Mouse (Mus musculus): ENCODE data around the gene Ttc39b. TPM values are rescaled to one million over a fixed set of nuclear protein-coding genes. Genes with fewer than 3 reads are reported as not detected.
"Not testable (repeated sequence)": the region's sequence is repeated elsewhere in the genome, so short reads cannot be mapped to it uniquely, and the experiment has no call there.

Ttc39b gene
- total RNA-seq, 2 experiments from 2014 or later, result 26.1 to 28.9 TPM

GRCm38 (mm10) chr4:83279236-83279635 lies 44.8 kb downstream of the Ttc39b start:
- DNase-seq (ENCODE audit: low spot score in 2 of 2), result no peak

- no peak for DNase-seq (ENCODE audit: low spot score in 2 of 2)
Measured at GRCm38 (mm10) chr4:83274241-83274640, 49.8 kb downstream of the Ttc39b start.

DNA sequence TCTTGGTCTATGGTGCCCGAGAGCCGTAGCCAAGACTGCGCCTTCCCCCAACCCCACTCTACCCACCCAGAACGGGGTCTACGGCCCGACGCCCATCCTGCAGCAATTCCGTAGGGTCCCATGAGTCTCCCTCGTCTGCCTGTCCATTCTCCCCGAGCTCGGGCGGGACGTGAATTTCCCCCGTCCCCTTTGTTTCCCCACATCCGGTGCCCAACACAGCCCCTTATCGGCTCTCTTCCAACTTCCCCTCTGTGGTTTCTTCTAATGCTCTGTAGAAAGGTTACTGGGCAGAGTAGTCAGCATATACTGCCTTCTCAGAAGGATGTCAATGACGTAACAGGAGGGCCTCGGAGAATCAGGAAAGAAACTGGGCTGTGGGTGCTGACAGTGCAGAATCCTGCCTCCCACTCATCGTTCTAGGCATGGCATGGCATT lies 50.4 kb downstream of the Ttc39b start:
- DNase-seq (ENCODE audit: low spot score in 2 of 2), result no peak

DNA sequence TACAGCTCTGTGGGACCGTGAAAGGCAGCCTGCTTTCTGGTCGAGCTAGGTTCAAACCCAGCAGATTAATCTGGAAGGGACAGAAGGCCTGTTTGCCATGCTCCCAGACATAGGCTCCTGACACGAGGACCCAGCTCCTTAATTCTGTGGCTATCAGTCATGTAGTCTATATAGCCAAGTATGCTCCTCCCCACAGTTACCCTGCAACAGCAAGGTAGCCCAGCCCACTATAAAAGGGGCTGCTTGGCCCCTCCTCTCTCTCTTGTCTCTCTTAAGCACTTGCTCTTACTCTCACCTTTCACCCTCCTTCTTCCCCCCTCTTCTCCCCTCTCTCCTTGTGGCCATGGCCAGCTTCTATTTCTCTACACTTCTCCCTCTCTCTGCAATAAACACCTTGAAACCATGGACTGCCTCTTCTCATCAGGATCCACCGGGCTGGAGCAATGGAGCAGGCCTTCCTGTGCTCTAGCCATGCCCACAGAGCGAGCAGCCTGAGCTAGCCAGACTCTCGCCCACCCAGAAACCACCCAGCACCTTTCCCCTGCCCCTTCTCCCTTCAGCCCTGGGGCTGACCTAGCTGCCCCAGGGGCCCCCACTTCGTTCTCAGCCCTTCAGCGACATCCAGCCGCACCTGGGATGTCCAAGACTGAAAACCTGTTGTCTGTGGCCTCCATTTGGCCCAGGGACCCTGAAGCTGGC lies 51.0 kb downstream of the Ttc39b start:
- DNase-seq (ENCODE audit: low spot score in 2 of 2), result no peak

GRCm38 (mm10) chr4:83270481-83270880 lies 53.6 kb downstream of the Ttc39b start:
- no peak for DNase-seq (ENCODE audit: low spot score in 2 of 2)

DNA sequence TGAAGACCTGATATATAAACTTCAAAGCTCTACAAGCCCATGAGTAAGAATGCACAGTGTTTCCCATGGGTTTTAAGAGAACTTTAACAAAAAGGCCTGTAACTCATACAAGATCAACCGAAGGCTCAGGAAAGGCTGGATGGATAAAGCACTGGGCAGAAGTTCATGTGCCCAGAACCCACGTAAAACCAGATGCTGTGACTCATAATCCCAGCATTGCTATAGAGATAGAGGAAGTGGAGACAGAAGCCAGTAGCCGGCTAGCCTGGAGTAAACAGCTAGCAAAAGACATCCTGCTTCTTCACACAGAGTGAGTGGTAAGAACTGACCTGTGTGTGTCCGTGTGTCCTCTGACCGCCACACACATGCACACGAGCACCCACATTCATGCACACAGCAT lies 54.4 kb downstream of the Ttc39b start:
- no peak for DNase-seq (ENCODE audit: low spot score in 2 of 2)

- DNase-seq (ENCODE audit: low spot score in 2 of 2), result no peak
Measured at GRCm38 (mm10) chr4:83265926-83266692, 57.9 kb downstream of the Ttc39b start.

DNA sequence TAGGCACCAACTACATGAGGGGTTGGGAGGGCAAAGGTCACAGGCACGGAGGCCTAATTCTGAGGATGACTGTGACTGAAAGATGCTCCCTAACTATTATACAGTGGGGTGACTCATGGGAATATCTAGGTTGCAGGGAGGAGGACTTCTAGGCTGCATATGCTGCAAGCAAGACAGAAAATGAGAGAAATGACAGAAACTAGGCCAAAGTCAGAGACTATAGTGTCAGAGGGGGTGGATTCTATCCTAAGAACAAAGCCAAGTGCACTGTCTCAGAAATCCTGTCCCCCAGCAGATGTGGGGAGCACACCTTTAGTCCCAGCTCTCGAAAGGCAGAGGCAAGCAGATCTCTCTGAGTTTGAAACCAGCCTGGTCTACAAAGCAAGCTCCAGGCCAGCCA lies 59.2 kb downstream of the Ttc39b start:
- no peak for DNase-seq (ENCODE audit: low spot score in 2 of 2)

GRCm38 (mm10) chr4:83261998-83262397 lies 62.1 kb downstream of the Ttc39b start:
- DNase-seq (ENCODE audit: low spot score in 2 of 2), result peak; percentile 60 to 64

GRCm38 (mm10) chr4:83259690-83260089 lies 64.4 kb downstream of the Ttc39b start:
- no peak for DNase-seq (ENCODE audit: low spot score in 2 of 2)

DNA sequence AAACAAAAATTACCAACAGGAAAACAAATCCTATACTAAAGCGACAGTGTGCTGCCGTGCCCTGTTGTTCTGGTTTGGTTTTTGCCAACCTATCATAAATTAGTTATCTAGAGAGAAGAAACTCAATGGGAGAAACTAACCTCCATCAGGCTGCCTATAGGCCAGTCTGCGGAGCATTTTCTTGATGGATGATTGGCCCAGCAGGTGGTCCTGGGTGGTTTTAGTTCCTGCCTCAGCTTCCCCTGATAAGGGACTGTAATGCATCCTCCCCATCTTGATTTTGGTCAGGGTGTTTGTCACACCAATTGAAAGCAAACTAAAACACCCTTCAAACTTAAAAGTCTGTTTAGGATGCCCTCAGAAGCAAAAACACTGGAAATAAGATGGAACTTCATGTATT lies 65.8 kb downstream of the Ttc39b start:
- no peak for DNase-seq (ENCODE audit: low spot score in 2 of 2)

- no peak for DNase-seq (ENCODE audit: low spot score in 2 of 2)
Measured at GRCm38 (mm10) chr4:83257279-83258260, 66.5 kb downstream of the Ttc39b start.

GRCm38 (mm10) chr4:83256779-83257178 lies 67.3 kb downstream of the Ttc39b start:
- DNase-seq (ENCODE audit: low spot score in 2 of 2), result no peak

DNA sequence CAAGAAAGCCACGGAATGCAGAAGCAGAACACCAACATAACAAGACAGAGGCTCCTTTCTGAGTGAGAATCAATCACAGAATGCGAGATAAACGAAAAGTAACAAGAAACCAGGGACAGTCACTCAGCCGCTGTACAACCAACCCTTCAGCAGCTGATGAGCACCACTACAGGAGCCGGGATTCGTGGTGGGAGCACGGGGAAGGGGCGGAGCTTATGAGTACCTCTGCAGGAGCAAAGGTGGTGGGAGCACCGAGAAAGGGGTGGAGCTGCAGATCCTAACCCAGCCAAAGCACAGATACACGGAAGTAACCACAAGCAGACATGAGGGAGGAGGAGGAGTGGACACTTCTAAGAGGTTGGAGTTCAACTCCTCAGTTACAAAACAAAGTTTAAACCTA lies 69.1 kb downstream of the Ttc39b start:
- DNase-seq (ENCODE audit: low spot score in 2 of 2), result no peak

DNA sequence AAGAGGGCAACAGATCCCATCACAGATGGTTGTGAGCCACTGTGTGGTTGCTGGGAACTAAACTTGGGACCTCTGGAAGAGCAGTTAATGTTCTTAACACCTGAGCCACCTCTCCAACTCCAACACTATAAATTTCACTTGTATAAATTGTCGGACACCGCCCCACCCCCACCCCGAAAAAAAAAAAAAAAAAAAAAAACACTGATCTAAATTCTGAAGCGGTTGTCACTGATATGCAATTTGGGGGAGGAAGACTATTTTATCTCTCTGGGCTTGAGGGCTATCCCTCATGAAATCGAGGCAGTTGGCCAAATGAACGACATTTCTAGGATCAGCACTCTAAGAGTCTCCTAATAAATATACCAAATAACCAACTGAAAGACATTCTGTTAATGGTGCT lies 70.4 kb downstream of the Ttc39b start:
- DNase-seq (ENCODE audit: low spot score in 2 of 2), result no peak

DNA sequence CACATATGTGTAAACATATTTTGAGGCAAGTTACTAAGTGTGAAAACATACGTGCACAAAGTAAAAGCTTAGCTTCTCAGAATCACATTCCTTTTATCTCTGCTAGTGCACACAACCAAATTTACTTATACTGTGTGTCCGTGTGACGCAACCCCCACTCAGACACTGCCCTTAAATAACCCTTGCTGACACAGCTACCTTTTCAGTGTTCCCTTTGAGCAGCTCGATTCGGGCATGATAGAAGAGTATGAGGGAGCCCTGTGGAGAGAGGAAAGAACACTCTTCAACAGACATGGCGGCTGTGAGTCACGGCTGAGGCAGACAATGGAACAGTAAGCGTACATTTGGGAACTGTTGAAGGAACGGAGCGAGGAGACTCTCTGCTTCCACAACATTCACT lies 80.3 kb downstream of the Ttc39b start:
- no peak for DNase-seq (ENCODE audit: low spot score in 2 of 2)

- DNase-seq (ENCODE audit: low spot score in 2 of 2), result no peak
Measured at GRCm38 (mm10) chr4:83241630-83242029, 82.4 kb downstream of the Ttc39b start.

DNA sequence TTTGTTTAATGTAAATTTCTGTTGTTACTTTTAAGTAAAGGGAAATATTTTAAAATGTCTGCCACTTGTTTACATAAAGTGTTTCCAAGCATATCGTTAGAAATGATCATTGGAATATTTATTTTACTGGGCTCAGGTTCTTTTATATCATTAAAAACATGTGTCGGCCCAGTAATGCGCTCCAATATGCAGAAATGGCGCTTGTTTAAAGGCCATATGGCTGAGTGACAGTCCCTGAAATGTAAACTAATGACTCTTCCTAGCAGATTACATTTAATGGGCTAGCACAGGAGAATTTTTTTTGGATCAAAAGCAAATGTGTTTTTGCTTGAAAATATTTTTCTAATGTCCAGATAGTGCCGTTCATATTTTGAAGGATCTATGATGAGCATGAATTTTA lies 86.4 kb downstream of the Ttc39b start:
- no peak for DNase-seq (ENCODE audit: low spot score in 2 of 2)

DNA sequence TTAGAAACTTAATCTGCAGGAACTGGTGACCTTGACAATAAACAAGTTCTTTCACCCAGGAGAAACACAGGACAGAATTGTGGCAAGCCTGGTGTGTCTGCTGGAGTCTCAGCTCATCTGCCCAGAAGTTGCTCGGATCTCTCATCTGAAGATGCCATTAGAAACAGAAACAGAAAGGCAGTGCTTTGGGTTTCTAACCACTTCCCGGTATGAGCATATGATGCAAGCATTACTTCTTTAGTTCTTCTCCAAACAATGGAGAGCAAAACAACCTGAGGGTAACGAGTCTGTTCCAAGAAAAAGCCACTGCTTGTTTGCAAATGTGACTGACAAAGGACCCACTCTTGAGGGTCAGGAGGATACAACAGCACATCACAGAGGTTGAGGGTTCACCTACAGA lies 88.8 kb downstream of the Ttc39b start:
- DNase-seq (ENCODE audit: low spot score in 2 of 2), result not testable (repeated sequence)

DNA sequence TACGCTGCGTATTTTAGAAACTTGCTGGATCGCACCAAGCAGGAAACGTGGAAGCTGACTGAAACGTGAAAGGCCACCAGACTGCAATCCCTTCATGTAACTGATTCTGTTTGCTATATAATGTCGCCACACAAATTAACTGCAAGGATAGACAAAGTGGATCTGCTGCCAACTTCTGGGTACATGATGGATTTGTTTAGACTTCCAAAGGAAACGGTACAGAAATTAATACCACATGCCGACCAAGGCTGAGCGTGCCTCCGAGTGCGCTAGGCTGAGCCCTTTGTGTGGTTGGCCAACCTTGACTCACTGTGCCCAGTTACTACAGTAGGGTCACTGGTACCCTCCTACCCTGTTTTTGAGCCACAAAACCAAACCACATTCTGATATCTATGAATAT lies 89.3 kb downstream of the Ttc39b start:
- no peak for DNase-seq (ENCODE audit: low spot score in 2 of 2)

GRCm38 (mm10) chr4:83234132-83234531 lies 89.9 kb downstream of the Ttc39b start:
- no peak for DNase-seq (ENCODE audit: low spot score in 2 of 2)
